Mouse (Mus musculus): Measurements from ENCODE around the gene Mybbp1a.
"Not testable (repeated sequence)": the region's sequence is repeated elsewhere in the genome, so short reads cannot be mapped to it uniquely, and the experiment has no call there.

Gene Mybbp1a

GRCm38 (mm10) chr11:72413016-72413415 is 28.1 kb upstream of the Mybbp1a start:
- DNase-seq (ENCODE audit: low spot score in 2 of 2), result no peak

- DNase-seq (ENCODE audit: low spot score in 2 of 2), result no peak
Observed at GRCm38 (mm10) chr11:72413601-72414190, 27.5 kb upstream of the Mybbp1a start.

DNA sequence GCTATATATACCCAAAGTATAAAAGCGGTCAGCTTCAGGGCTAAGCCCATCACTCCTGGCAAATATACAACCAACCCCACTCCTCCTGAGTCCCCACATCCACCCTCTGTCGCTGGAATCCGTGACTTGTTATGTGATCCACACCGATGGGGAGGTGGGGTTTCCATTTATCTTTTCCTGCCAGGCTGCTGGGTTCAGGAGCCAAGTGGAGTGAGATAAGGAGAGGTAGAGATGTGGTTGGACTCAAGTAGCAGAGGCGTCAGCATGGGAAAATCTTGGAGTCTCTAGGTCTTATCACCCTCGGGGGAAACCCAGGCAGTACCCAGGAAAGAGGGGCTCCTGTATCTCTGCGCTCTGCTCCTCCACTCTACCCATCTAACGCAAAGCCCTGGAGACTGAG is 26.0 kb upstream of the Mybbp1a start:
- no peak for DNase-seq (ENCODE audit: low spot score in 2 of 2)

DNA sequence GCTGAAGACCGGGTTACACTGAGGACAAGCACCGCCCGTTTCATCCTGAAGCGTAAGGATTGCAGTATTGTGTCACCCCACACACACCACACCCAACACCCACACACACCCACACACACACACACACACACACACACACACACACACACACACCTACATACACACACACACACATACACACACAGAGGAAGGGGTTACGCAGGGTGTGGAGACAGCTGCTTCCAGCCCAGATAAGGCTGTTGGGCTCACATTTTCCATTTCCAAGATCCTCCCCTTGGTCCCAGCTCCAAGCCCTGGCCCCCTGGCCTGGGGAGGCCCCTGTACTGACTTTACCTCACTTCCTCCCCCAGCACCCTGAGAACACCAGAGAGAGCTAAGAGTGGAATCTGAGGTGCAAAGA is 24.5 kb upstream of the Mybbp1a start:
- DNase-seq (ENCODE audit: low spot score in 2 of 2), result no peak

DNA sequence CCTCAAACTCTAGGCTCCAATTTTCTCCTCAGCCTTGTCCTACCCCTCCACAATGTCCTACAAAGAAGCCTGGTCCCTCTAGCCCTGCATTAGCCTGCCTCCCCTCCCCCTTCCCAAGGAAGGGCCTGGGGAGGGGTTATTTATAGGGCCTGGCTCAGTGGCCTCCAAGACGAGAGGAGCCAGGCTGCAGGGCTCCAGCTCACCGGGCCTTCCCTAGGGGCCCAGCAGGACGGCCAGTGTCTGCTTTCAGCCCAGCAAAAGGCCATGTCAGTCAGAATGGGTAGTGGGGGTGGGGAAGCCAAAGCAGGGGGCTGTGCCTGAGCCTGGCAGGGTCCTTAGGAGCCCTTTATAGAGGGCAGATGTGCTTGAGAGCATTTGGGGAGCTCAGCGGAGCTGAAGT is 23.8 kb upstream of the Mybbp1a start:
- no peak for DNase-seq (ENCODE audit: low spot score in 2 of 2)

DNA sequence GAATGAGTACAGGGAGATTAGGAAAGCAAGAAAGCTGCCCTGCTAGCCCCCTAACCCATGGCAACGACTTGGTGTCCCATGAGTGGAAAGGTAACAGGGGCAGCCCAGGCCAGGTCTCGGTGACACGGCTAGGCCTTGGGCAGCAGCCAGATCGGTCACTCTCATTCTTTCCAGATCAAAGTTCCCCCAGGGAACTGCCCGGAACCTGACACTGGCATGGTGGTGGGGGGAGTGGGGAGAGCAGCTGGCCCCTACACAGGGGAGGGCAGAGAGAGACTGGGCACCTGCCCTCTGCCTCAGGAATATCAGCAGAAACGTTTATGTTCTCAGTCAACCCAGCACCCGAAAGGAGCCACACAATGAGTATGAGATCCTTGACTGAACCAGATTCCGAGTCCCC is 22.9 kb upstream of the Mybbp1a start:
- no peak for DNase-seq (ENCODE audit: low spot score in 2 of 2)

DNA sequence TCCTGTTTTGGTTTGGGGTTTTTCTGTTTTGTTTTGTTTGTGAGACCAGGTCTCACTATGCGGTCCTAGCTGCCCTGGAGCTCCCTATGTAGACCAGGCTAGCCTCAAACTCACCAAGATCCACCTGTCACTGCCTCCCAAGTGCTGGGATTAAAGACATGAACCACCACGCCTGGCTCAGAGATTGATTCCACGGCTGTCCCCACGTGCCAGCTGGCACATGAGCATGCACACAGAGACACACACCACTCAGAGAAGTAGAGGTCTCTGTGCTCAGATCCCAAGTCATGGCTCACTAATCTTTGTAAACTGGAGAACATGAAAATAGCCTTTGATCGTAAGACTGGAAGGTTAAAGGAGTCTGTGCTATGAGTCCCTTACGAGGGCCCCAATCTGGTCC is 22.1 kb upstream of the Mybbp1a start:
- DNase-seq (ENCODE audit: low spot score in 2 of 2), result no peak

GRCm38 (mm10) chr11:72420460-72421122 is 20.6 kb upstream of the Mybbp1a start:
- DNase-seq (ENCODE audit: low spot score in 2 of 2), result no peak

GRCm38 (mm10) chr11:72421518-72422278 is 19.5 kb upstream of the Mybbp1a start:
- no peak for DNase-seq (ENCODE audit: low spot score in 2 of 2)

DNA sequence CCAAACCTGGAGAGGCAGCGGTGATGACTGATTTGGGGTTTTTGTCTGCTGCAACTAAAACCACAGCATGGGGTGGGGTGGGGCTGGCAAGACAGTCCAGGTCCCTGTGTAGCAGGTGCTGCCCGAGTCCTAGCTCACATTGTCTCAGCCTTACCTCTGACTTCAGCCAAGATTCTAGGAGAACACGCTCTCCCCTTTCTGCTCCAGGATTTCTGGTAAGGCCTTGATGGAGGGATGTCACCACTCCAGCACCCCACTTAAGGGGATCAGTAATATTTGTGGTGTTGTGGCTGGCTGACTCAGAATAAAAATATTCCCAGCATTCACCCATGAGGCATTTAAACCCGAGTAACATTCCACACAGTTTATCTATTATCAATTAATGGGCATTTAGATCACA is 17.5 kb upstream of the Mybbp1a start:
- no peak for DNase-seq (ENCODE audit: low spot score in 2 of 2)

DNA sequence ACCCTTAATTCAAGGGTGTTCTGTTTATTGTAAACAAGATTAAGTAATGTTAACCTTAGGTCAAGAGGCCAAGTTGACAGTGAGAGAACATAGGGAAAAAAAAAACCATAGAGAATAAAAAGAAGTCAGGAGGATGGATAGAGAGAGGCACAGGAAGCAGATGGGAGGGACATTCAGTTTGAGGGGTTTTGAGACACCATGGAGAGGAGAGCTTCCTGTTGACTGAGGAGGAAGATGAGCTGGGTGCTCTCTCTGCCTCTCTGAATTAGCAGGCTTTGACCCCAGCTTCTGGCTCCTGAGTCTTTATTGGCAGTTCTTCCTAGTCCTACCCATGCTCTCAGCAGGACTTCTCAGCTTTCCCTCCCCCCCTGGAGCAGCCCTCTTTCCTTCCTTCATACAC is 16.0 kb upstream of the Mybbp1a start:
- DNase-seq (ENCODE audit: low spot score in 2 of 2), result no peak

DNA sequence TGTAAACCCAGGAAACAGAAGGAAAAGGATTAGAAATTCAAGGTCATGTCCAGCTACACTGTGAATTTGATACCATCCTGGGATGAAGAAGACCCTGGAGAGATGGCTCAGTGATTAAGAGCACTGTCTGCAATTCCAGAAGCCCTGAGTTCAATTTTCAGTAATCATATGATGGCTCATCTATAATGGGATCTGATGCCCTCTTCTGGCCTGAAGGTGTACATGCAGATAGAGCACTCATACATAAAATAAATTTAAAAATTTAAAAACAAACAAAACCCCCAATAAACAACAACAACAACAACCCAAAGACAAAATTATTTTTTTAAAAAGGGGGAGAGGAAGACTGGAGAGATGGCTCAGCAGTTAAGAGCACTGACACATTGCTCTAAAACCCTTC is 14.3 kb upstream of the Mybbp1a start:
- DNase-seq (ENCODE audit: low spot score in 2 of 2), result no peak

GRCm38 (mm10) chr11:72428694-72429093 is 12.5 kb upstream of the Mybbp1a start:
- peak; percentile 75 to 77 for DNase-seq (ENCODE audit: low spot score in 2 of 2)

GRCm38 (mm10) chr11:72429288-72429690 is 11.9 kb upstream of the Mybbp1a start:
- peak; percentile 84 to 88 for DNase-seq (ENCODE audit: low spot score in 2 of 2)

- DNase-seq (ENCODE audit: low spot score in 2 of 2), result not testable (repeated sequence)
Observed at GRCm38 (mm10) chr11:72430311-72431068, 10.7 kb upstream of the Mybbp1a start.

DNA sequence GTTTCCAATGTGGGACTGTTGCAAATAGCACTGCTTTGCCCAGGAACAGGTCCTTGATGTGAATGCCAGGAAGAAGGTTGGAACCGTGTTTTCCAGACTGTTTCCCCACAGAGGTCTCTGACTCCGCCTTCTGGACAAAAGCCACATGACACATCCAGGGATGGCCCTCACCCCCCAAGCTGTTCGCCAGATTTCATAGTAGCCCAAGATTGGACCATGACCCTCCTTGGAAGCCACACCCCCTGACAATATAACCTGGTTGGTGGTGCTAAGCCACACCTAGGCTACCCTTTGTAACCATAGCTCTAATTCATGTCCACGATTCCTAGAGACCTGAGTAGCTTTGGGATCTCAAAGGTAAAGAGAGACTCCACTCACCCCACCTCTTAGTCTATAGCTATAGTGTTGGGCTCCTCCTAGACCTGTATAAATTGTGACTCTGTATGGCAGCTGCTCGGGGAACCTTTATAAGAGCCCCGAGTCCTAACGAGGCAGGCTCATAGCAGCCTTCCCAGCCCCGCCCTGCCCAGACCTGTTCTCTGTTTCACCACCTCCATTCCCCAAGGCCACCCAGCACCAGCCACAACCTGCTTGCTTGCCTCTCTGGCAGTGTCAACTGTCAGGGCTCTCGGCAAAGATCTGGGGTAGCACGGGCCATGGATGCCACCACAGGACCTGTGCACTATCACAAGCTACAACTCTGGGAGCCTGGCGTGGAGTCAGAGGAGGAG is 6.0 kb upstream of the Mybbp1a start, which contains the start of gene Ggt6:
Gene Ggt6, plus strand, starts transcription at position 564 of the 731 bp plus-strand sequence.
- no peak for DNase-seq (ENCODE audit: low spot score in 2 of 2)

- no peak for DNase-seq (ENCODE audit: low spot score in 2 of 2)
Observed at GRCm38 (mm10) chr11:72435694-72436045, 5.5 kb upstream of the Mybbp1a start.

- DNase-seq (ENCODE audit: low spot score in 2 of 2), result peak in 1 of 2 experiments; percentile 21
Observed at GRCm38 (mm10) chr11:72436271-72436670, 4.9 kb upstream of the Mybbp1a start.

- DNase-seq (ENCODE audit: low spot score in 2 of 2), result peak in 1 of 2 experiments; percentile 14
Observed at GRCm38 (mm10) chr11:72436756-72437650, 4.2 kb upstream of the Mybbp1a start.

- no peak for DNase-seq (ENCODE audit: low spot score in 2 of 2)
Observed at GRCm38 (mm10) chr11:72438411-72438810, 2.7 kb upstream of the Mybbp1a start.

- not testable (repeated sequence) for DNase-seq (ENCODE audit: low spot score in 2 of 2)
Observed at GRCm38 (mm10) chr11:72440597-72440964, 574 bp upstream of the Mybbp1a start.
